Mouse (Mus musculus) midbrain, postnatal 0 days (tissue): Measurements from ENCODE around the gene Srm. TPM values are rescaled to one million over a fixed set of nuclear protein-coding genes. Genes with fewer than 3 reads are reported as not detected.

ENCODE experiments used
- ATAC-seq: fragments of 200-750 bp; cut with Nextera tagmentation; 2 replicates; pipeline ENCODE4 v1.8.0; 2017; ENCODE audit warnings: moderate number of reproducible peaks, mild to moderate bottlenecking, moderate TSS enrichment, moderate library complexity; ENCODE audit not compliant: low FRiP score
- DNase-seq: peaks from one replicate; pipeline ENCODE4 v3.0.0-alpha.2; 2015; ENCODE audit warnings: low spot score
- H3K27ac ChIP-seq: fragments of 300-500 bp; sonication (generic); 2 replicates; pipeline ENCODE4 v1.5.1; 2014; ENCODE audit warnings: low read depth, mild to moderate bottlenecking, low read length, mixed read lengths
- H3K27me3 ChIP-seq: fragments of 300-500 bp; sonication (generic); 2 replicates; pipeline ENCODE4 v1.6.1; 2014; ENCODE audit warnings: low read length, control low read depth, mixed read lengths; ENCODE audit not compliant: insufficient read depth
- H3K36me3 ChIP-seq: fragments of 300-500 bp; sonication (generic); 2 replicates; pipeline ENCODE4 v1.6.1; 2014; ENCODE audit warnings: low read length, control low read depth, mixed read lengths; ENCODE audit not compliant: insufficient read depth
- H3K4me1 ChIP-seq: fragments of 300-500 bp; sonication (generic); 2 replicates; pipeline ENCODE4 v1.6.1; 2014; ENCODE audit warnings: mild to moderate bottlenecking, control low read depth, antibody characterized with exemption, low read length, mixed read lengths; ENCODE audit not compliant: insufficient read depth
- H3K4me2 ChIP-seq: fragments of 300-500 bp; sonication (generic); 2 replicates; pipeline ENCODE4 v1.6.1; 2014; ENCODE audit warnings: low read depth, mild to moderate bottlenecking, low read length, mixed read lengths; ENCODE audit not compliant: poor library complexity, severe bottlenecking
- H3K4me3 ChIP-seq: fragments of 300-500 bp; sonication (generic); 2 replicates; pipeline ENCODE4 v1.5.1; 2014; ENCODE audit warnings: low read depth, mild to moderate bottlenecking, low read length, moderate library complexity
- H3K9ac ChIP-seq: fragments of 300-500 bp; sonication (generic); replicated peaks from 2 replicates; pipeline ENCODE4 v1.6.1; 2014; ENCODE audit warnings: mild to moderate bottlenecking, low read length, moderate library complexity, mixed read lengths; ENCODE audit not compliant: poor library complexity, severe bottlenecking
- H3K9me3 ChIP-seq: fragments of 300-500 bp; sonication (generic); 2 replicates; pipeline ENCODE4 v1.6.1; 2016; ENCODE audit warnings: low read length, control low read depth
- CTCF ChIP-seq: IDR thresholded peaks from 2 replicates; pipeline ENCODE4 v1.5.1; 2016; ENCODE audit warnings: antibody characterized with exemption, mild to moderate bottlenecking
- WGBS: fragments of 180-500 bp; shearing (Covaris S2); extraction: QIAGEN DNeasy Blood & Tissue Kit; methylation state at CpG from one replicate; pipeline ENCODE4 v1.1.7; 2014; 5-methylcytosine and 5-hydroxymethylcytosine counted together
- polyA plus RNA-seq: library from polyadenylated mRNA; unstranded; fragments of >200 nt; fragmentation: Nextera tagmentation; extraction: Ambion mirVana; gene quantifications from 2 replicates; pipeline ENCODE4 v1.2.1, GENCODE M21; 2015
- total RNA-seq: library from RNA; depleted of rRNA; stranded (reverse); fragments of >200 nt; gene quantifications from 2 replicates; pipeline ENCODE4 v1.2.3, GENCODE M21; 2014

Srm gene
- total and polyA plus RNA-seq, 2 experiments from 2014 or later: 74.9 to 148 TPM

DNA sequence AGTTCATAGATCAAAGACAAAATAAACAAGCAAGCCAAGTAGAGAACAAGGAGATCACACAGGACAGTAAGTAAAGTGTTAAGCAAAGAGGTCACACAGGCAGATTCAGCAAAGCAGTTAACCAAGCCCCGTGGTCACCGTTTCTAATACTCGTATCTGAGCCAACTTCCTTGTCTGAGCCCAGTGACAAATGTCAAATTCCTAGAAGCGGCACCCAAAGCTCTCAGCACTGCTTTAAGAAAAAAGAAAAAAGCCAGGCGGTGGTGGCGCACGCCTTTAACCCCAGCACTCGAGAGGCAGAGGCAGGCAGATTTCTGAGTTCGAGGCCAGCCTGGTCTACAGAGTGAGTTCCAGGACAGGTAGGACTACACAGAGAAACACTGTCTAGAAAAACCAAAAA, 4.7 kb upstream of the Srm start:
- ATAC-seq: no peak
- TF ChIP-seq CTCF: no peak
- Histone ChIP-seq H3K9ac (no peak overlapping the region), H3K27ac (no peak overlapping the region), H3K4me3 (no peak overlapping the region), H3K4me2 (no peak overlapping the region), H3K9me3 (no peaks in the 10 kb centered on the region), H3K36me3 (0 out of 2 replicates have a peak, but pooled peaks cover 6% of the 10 kb centered on the region), H3K4me1 (no peaks in the 10 kb centered on the region), H3K27me3 (no peaks in the 10 kb centered on the region)
- no peak for DNase-seq
- 81% methylated on average over 9 of the region's 9 CpGs for WGBS

DNA sequence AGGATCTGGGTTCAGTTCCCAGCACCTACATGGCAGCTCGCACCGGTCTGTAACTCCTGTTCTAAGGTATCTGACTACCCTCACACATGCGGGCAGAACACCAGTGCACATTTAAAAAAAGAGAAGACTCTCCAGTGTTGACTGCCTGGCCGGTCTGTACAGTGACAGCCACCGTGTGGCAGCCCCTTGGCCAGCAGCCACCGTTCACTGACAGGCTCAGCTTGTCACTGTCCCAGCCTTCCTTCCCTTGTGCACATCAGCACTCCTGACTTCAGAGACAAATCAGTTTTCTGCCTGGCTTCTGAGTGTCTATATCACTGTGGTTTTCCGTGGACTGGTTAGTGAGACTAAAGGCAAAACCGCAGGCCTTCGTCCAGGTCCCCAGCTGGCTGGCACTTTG, 2.5 kb upstream of the Srm start:
- Histone ChIP-seq H3K9ac (no peak overlapping the region), H3K4me1 (peaks cover 7% of the 10 kb centered on the region; the same call in 1 of the 2 replicates), H3K27ac (no peak overlapping the region), H3K4me2 (no peak overlapping the region), H3K9me3 (no peaks in the 10 kb centered on the region), H3K27me3 (no peaks in the 10 kb centered on the region), H3K36me3 (peaks cover 7% of the 10 kb centered on the region), H3K4me3 (no peak overlapping the region)
- WGBS: 79% methylated on average over 9 of the region's 9 CpGs
- peak; percentile 18 for DNase-seq
- no peak for ATAC-seq
- no peak for TF ChIP-seq CTCF

DNA sequence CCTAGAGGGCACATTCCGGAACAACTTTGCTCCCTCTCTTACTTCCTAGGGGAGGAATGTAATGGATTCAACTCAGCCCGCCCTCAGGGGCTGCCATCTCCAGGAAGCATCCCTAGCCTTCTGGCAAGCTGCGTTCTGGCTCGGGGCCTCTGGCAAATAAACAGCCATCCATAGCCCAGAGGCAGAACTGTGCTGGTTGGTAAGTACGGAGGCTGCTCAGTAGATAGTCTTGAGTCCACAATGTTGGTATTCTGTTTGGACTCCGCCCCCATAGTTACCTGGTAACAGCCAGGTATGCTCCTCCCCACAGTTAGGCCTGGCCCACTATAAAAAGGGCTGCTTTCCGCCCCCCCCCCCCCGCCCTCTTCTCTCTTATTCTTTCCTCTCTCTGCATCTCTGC, 1.7 kb upstream of the Srm start:
- DNase-seq (no peak), ATAC-seq (no peak)
- no peak overlapping the region for H3K4me3 ChIP-seq
- no peaks in the 10 kb centered on the region for H3K27me3 ChIP-seq
- no peak overlapping the region for H3K4me2 ChIP-seq
- 62% methylated on average over 6 of the region's 8 CpGs for WGBS
- no peak for TF ChIP-seq CTCF
- H3K9ac ChIP-seq: no peak overlapping the region
- peaks cover 7% of the 10 kb centered on the region; the same call in 1 of the 2 replicates for H3K4me1 ChIP-seq
- H3K36me3 ChIP-seq: peaks cover 15% of the 10 kb centered on the region
- H3K9me3 ChIP-seq: no peaks in the 10 kb centered on the region
- H3K27ac ChIP-seq: no peak overlapping the region

DNA sequence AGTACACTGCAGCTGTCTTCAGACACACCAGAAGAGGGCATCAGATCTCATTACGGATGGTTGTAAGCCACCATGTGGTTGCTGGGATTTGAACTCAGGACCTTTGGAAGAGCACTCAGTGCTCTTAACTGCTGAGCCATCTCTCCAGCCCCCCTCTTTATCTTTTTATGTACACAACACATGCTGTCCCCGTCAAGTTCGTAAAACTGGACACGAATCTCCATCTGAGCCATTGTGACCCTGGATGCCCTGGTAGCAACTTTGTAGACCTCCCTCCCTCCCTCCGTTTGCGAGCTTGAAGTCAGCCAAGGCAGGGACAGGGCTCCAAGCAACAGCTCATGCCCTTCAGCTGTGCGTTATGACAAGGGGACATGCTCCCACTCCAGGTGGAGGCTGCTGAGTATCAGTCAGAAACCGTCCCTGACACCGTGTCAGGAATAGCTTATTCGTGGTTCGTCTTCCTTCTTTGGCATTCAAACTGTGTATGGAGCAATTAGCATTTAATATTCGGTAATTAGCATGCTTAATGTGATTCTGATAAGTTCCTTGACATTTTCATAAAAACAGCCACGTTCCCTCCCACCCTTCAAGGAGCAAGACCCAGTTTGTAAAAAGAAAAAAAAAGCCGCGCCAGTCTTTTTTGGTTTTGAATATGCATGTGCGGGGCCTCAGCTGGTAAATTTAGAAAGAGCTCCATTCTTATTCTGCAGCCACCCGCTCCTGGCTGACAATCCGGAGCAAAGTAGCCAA, 707 bp upstream of the Srm start:
- peaks cover 7% of the 10 kb centered on the region; the same call in 1 of the 2 replicates for H3K4me1 ChIP-seq
- ATAC-seq (no peak), DNase-seq (peak; percentile 36)
- H3K36me3 ChIP-seq: peaks cover 23% of the 10 kb centered on the region
- WGBS: 5% methylated on average over 18 of the region's 18 CpGs
- H3K9me3 ChIP-seq: no peaks in the 10 kb centered on the region
- H3K27me3 ChIP-seq: no peaks in the 10 kb centered on the region
- H3K4me2 ChIP-seq: peak overlapping the region; percentile 86
- TF ChIP-seq CTCF: no peak
- peak overlapping the region; percentile 40; the same call in 1 of the 2 replicates for H3K9ac ChIP-seq
- H3K4me3 ChIP-seq: peak overlapping the region; percentile 90
- peak overlapping the region; percentile 59 for H3K27ac ChIP-seq

DNA sequence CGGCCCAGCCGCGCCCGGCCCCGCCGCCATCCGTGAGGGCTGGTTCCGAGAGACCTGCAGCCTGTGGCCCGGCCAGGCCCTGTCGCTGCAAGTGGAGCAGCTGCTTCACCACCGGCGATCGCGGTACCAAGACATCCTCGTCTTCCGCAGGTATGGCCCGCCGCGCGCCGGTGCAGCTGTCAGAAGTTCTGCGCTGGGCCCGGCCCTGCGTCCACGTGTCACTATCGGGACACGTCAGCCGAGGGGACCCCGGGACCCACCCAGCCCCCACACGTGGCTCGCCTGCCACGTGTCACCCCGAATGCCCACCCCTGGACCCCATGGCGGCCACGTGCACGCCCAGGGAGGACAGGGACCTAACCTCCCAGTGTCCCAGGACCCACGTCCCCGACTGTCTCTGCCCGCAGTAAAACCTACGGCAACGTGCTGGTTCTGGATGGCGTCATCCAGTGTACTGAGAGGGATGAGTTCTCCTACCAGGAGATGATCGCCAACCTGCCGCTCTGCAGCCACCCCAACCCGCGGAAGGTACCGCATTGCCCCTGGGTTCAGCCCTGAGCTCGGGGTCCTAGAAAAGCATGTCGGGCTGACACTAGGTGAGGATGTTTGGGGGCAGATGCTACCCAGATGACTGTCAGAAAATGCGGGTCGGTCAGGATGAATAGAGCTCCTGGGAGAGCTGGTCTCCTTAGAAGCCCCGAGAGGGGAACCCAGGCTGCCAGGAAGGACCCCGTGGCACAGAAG, 506 bp downstream of the Srm start:
- no peaks in the 10 kb centered on the region for H3K27me3 ChIP-seq
- ATAC-seq (peak; percentile 76), DNase-seq (peak; percentile 48)
- no peaks in the 10 kb centered on the region for H3K9me3 ChIP-seq
- peak overlapping the region; percentile 78 for H3K9ac ChIP-seq
- peak overlapping the region; percentile 86 for H3K4me2 ChIP-seq
- peak overlapping the region; percentile 57 for H3K27ac ChIP-seq
- no peak for TF ChIP-seq CTCF
- peaks cover 32% of the 10 kb centered on the region for H3K36me3 ChIP-seq
- whole genome bisulfite sequencing: under 1% methylated on average over 52 of the region's 53 CpGs
- peak overlapping the region; percentile 90 for H3K4me3 ChIP-seq
- peaks cover 7% of the 10 kb centered on the region; the same call in 1 of the 2 replicates for H3K4me1 ChIP-seq

DNA sequence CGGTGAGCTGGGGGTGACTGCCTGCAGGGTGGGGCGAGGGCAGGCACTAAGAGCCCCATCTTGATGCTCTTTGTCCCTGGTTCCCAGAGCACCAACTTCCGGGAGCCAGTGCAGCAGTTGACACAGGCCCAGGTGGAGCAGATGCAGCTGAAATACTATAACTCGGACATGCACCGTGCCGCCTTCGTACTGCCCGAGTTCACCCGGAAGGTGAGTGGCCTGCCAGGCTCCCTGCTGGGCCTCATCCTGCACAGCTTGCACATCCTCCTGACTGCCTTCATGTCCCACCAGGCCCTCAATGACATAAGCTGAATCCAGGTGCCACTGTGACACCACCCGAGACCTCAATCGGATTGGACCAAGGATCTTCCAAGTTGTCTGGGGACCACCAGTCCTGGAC, 2.7 kb downstream of the Srm start:
- no peak overlapping the region for H3K27ac ChIP-seq
- peaks cover 7% of the 10 kb centered on the region; the same call in 1 of the 2 replicates for H3K4me1 ChIP-seq
- 90% methylated on average over 11 of the region's 11 CpGs for WGBS
- DNase-seq: no peak
- H3K9ac ChIP-seq: no peak overlapping the region
- peaks cover 33% of the 10 kb centered on the region for H3K36me3 ChIP-seq
- ATAC-seq: no peak
- H3K4me3 ChIP-seq: no peak overlapping the region
- no peak for TF ChIP-seq CTCF
- no peaks in the 10 kb centered on the region for H3K27me3 ChIP-seq
- H3K4me2 ChIP-seq: no peak overlapping the region
- H3K9me3 ChIP-seq: no peaks in the 10 kb centered on the region
